Mouse (Mus musculus): ENCODE results near the gene Ier5. TPM values are rescaled to one million over a fixed set of nuclear protein-coding genes. Genes with fewer than 3 reads are reported as not detected.
A peak's percentile ranks its signal among the peaks of the same experiment; 100 is the strongest.

The Ier5 gene
- polyA plus RNA-seq, 1 experiment from 2014 or later: 6.1 TPM

DNA sequence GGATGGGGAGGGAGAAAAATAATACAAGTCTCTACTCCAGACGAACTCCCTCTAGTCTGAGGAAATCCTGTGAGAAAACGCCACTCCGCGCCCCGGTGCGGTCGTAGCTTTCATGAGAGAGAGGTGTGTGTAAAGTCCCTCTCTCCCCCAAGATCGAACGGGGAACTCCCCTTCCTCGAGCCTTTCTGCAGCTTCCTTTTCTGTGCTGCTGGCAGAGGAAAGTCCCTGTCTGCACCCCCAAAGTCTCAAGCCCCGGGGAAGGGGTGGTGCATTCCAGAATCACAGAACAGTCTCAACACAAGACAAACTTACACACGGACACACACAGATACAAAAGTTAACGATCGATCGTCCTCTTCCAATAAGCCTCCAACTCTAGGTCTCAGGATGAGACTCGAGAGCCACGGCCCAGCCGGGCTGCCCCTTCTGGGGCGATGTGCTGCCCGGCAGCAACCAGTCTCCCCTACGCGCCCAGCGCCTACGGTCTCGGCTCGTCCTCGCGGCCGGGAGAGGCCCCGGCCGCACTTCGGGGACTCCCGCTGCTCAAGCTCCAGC lies 1.4 kb downstream of the Ier5 start:
- WGBS (ENCODE audit: insufficient replicate concordance): 1% methylated on average over 33 of the region's 33 CpGs
- Histone ChIP-seq H3K27ac (peak overlapping the region; percentile 94), H3K4me3 (peak overlapping the region; percentile 98), H3K4me2 (peak overlapping the region; percentile 87), H3K9me3 (replicated peaks) (no peaks in the 10 kb centered on the region), H3K36me3 (no peaks in the 10 kb centered on the region), H3K4me1 (peaks cover 35% of the 10 kb centered on the region), H3K9ac (peak overlapping the region; percentile 100), H3K27me3 (replicated peaks) (0 out of 2 replicates have a peak, but pooled peaks cover 8% of the 10 kb centered on the region)
- ATAC-seq: peak; percentile 35

DNA sequence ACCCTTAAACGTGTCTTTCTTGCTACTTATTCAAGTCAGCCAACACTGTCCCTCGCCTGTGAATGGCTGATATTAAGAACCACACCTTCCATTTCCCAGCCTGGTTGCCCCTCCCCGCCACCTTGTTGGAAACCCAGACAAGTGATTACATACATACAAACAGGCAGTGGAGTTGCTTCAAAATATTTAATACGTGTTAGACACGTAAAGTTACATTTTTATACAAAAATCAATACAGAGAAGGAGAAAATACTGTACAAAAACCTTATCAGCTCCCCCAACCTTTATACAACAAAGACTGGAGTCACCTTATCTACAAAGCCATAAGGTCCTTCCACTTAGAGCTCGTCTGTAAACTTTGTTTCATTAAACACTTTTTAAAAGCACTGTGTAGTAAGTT lies 2.1 kb downstream of the Ier5 start:
- H3K9me3 ChIP-seq (replicated peaks): no peaks in the 10 kb centered on the region
- ATAC-seq: peak; percentile 62
- H3K4me1 ChIP-seq: peaks cover 41% of the 10 kb centered on the region
- H3K4me3 ChIP-seq: peak overlapping the region; percentile 98
- 10% methylated on average over 6 of the region's 6 CpGs for WGBS (ENCODE audit: insufficient replicate concordance)
- no peaks in the 10 kb centered on the region for H3K36me3 ChIP-seq
- H3K9ac ChIP-seq: peak overlapping the region; percentile 100
- peak overlapping the region; percentile 87 for H3K4me2 ChIP-seq
- H3K27me3 ChIP-seq (replicated peaks): 0 out of 2 replicates have a peak, but pooled peaks cover 4% of the 10 kb centered on the region
- H3K27ac ChIP-seq: peak overlapping the region; percentile 94

DNA sequence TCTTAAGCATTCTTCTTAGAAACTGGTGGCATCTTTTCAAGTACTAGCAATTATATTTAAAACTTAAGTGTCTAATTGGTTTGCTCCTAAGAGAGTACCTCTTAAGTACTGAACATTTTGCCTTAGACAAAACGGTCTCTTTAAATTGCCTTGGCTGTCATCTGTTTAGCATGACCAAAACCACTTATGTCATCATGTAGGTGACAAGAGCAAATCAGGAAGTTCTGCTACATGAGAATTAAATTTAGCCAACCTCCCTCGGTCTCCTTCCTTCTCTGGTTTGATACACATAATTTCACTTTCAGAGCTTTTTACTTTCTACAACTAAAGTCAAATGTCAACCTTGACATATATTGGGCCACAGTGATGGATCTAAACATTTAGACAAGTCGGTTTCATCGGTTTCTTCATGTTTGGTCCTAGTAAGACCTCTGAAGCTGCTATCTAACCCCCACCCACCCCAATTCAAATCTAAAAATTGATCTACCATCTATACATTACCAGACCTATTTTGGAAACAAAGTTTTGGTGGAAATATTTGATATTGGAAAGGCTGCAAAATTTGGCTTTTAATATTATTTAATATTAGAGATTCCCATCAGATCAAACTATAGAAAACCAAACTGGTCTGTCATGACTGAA lies 2.7 kb downstream of the Ier5 start:
- Histone ChIP-seq H3K27ac (peak overlapping the region; percentile 94), H3K36me3 (no peaks in the 10 kb centered on the region), H3K4me3 (peak overlapping the region; percentile 98), H3K27me3 (replicated peaks) (peaks cover 4% of the 10 kb centered on the region; the same call in 1 of the 2 replicates), H3K9me3 (replicated peaks) (no peaks in the 10 kb centered on the region), H3K9ac (peak overlapping the region; percentile 100), H3K4me1 (peaks cover 46% of the 10 kb centered on the region), H3K4me2 (peak overlapping the region; percentile 87)
- 46% methylated on average over 4 of the region's 4 CpGs for WGBS (ENCODE audit: insufficient replicate concordance)
- no peak for ATAC-seq

DNA sequence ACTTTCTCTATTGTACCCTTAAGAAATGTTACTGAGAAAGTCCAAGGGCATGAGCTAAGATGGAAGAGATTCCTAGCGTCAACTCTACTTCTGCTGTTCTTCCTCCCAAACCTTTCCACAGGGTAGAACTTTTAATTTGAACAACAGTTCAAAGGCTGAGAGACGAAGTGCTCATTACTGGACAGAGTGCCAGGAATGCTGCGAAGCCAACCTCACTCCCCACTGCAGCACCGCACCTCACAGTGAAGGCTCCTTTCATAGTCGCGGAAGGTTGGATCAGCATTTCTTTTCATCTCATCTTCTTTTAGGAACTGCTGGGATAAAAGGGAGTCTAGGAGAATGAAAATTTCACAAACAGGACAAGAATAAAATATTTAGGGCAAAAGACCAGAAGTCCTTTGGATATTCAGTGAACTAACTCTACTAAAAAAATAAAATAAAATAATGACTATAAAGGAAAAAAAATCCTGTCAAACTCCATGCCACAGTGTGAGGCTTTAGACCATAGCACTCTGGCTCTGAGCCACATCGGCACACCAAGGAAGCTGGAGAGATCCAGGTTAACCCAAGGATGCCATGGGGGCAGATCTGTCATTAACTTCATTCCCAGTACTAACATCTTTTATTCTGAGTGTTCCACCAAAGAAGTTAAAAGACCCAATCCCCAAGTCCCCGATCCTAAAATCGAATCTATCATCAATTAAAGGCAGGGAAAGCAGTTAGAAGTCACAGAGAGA lies 5.3 kb downstream of the Ier5 start:
- H3K9ac ChIP-seq: no peak overlapping the region
- no peak for ATAC-seq
- peaks cover 51% of the 10 kb centered on the region for H3K4me1 ChIP-seq
- H3K27me3 ChIP-seq (replicated peaks): peaks cover 8% of the 10 kb centered on the region; the same call in 1 of the 2 replicates
- H3K36me3 ChIP-seq: no peaks in the 10 kb centered on the region
- no peak overlapping the region for H3K27ac ChIP-seq
- H3K4me3 ChIP-seq: no peak overlapping the region
- H3K4me2 ChIP-seq: no peak overlapping the region
- WGBS (ENCODE audit: insufficient replicate concordance): 76% methylated on average over 9 of the region's 9 CpGs
- no peaks in the 10 kb centered on the region for H3K9me3 ChIP-seq (replicated peaks)

DNA sequence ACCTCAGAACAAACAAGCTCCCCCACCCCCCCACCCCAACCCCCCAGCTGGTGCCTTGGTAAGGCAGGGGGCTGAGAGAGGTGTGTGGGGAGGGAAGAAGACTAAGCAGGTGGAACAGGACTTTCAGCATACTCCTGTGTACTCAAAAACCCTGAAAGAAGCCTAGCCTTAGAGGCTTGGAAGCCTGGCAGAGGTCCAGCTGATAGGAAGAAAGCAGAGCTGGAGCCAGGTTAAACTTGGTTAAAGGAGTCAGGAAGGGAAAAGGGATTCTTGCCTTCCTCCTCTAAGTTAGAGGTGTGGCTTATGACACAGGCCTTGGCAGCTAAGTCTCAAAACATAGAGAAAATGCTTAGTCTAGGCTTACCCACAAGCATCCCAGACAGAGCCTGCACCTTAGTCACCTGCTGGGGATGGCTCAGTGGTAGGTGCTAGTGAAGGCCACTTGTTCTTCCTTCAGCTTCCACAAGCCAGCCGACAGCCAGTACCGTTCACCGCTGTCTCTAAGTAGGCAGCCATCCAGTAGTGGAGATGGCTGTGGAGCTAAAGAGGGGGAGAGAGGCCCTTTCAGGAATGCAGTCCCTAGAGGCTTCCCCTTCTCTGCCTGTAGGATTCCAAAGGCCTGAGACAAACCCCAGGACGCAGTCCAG lies 6.2 kb downstream of the Ier5 start:
- 60% methylated on average over 4 of the region's 4 CpGs for WGBS (ENCODE audit: insufficient replicate concordance)
- no peak overlapping the region for H3K9ac ChIP-seq
- peaks cover 58% of the 10 kb centered on the region for H3K4me1 ChIP-seq
- ATAC-seq: no peak
- no peak overlapping the region for H3K4me3 ChIP-seq
- peaks cover 8% of the 10 kb centered on the region; the same call in 1 of the 2 replicates for H3K27me3 ChIP-seq (replicated peaks)
- H3K36me3 ChIP-seq: no peaks in the 10 kb centered on the region
- H3K4me2 ChIP-seq: no peak overlapping the region
- no peaks in the 10 kb centered on the region for H3K9me3 ChIP-seq (replicated peaks)
- 0 out of 2 replicates have a peak overlapping the region, but pooled peaks have one; percentile 13 for H3K27ac ChIP-seq

DNA sequence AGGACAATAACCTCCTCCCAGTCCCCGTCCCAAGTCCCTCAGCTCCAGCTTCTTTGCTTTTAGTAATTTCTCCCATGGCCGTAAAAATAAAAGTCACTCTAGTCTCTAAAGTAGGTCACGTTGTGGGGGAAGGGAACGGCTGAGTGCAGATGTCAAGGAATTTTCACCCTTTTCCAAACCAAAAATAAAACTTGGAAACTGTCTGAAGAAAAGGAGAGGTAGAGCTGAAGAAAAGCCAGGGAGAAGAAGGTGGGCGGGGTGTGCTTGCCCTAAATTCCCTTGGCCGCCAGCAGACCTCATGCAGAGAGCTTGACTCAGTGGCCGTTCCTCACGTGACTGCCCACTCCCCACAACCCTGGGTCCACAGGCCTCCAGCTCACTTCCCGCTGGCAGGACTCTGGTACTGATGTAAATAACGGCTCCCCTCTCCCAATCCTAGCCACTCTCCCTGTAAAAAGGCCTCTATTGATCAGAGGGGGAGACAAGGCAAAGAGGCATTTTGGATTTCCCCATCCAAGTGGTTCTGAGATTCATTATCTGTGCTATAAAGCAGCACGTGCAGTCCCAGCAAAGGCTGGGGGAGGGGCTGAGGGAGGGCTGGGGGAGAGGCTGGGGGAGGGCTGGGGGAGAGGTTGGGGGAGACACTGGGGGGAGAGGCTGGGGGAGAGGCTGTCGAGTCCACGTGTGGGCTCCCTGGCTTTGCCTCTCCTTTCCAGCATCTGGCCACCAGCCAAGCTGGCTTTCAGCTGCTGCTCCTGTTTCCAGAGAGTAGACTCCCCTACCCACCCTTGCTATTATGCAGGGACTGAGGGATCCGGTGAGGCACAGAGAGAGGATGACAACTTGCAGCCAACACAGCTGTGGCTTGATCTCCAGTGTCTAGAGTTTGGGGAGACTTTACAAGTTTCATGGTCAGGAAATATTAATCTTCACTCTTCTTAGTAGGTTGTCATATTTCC lies 7.3 kb downstream of the Ier5 start:
- H3K36me3 ChIP-seq: no peaks in the 10 kb centered on the region
- 47% methylated on average over 12 of the region's 14 CpGs for WGBS (ENCODE audit: insufficient replicate concordance)
- H3K27me3 ChIP-seq (replicated peaks): peaks cover 8% of the 10 kb centered on the region
- no peaks in the 10 kb centered on the region for H3K9me3 ChIP-seq (replicated peaks)
- no peak overlapping the region for H3K4me2 ChIP-seq
- no peak overlapping the region for H3K27ac ChIP-seq
- ATAC-seq: no peak
- no peak overlapping the region for H3K9ac ChIP-seq
- peaks cover 56% of the 10 kb centered on the region for H3K4me1 ChIP-seq
- no peak overlapping the region for H3K4me3 ChIP-seq

DNA sequence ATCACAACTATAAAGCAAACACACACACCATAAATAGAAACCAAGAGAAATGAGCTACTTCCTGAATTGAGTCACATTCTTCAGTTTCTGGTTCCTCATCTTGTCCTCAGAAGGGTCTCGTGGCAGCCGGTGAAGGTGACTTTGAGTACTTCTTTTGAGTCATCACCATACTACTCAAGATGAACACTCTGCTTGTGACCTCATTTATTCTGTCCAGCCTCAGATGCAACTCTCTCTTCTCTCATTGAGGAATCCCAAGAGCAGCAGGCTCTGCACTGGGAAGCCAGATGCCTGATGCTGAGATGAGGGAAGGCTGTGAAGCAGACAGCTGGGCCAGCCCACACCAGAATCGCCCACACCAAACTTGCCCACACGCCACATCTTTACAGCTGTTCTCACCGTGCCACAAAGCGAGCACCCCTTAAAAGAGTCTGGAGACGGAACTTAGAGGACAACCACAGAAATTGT lies 8.0 kb downstream of the Ier5 start:
- 52% methylated on average over 7 of the region's 7 CpGs for WGBS (ENCODE audit: insufficient replicate concordance)
- Histone ChIP-seq H3K9me3 (replicated peaks) (no peaks in the 10 kb centered on the region), H3K4me1 (peaks cover 56% of the 10 kb centered on the region), H3K4me2 (no peak overlapping the region), H3K9ac (no peak overlapping the region), H3K4me3 (no peak overlapping the region), H3K36me3 (no peaks in the 10 kb centered on the region), H3K27me3 (replicated peaks) (peaks cover 8% of the 10 kb centered on the region), H3K27ac (no peak overlapping the region)
- ATAC-seq: no peak

DNA sequence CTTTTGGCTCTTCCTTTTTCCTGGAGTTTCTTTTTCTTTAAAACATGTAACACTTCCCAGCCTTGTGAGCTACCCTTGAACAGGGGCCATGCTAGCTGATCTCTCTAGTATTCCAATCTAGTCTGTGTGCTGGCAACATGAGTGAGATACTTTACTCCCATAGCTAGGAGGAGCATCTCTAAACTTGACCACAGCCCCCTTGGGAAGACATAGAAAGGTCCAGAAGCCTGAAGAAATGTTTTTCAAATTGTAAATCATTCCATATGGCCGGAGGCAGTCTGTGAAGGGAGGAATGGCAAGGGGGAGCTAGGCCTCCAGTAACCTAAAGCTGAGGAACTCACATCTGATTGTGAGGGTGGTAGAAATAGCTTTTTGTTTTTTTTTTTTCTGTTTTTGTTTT lies 8.7 kb downstream of the Ier5 start:
- 42% methylated on average over 1 of the region's 1 CpGs for WGBS (ENCODE audit: insufficient replicate concordance)
- H3K27me3 ChIP-seq (replicated peaks): peaks cover 14% of the 10 kb centered on the region
- H3K4me2 ChIP-seq: no peak overlapping the region
- ATAC-seq: no peak
- H3K4me3 ChIP-seq: no peak overlapping the region
- no peaks in the 10 kb centered on the region for H3K9me3 ChIP-seq (replicated peaks)
- no peak overlapping the region for H3K9ac ChIP-seq
- H3K36me3 ChIP-seq: no peaks in the 10 kb centered on the region
- peaks cover 56% of the 10 kb centered on the region for H3K4me1 ChIP-seq
- H3K27ac ChIP-seq: no peak overlapping the region

DNA sequence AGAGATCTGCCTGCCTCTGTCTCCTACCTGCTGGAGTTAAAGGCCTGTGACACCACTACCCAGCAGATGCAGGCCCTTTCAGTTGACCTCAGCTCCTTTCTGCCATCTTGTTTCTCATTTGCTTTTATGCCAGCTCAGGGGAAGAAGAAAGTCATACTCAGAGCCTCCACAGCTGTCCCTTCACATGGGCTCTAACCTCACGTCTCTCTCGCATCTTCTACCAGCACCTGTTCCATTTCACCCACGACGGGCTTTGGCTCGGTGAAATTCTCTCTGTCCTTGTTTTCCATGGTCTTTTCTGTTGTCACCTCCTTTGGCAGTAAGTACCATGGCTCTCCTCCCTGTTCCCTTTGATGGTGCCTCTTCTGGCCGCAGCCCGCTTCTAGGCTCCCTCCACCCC lies 9.1 kb downstream of the Ier5 start:
- Histone ChIP-seq H3K36me3 (no peaks in the 10 kb centered on the region), H3K9me3 (replicated peaks) (no peaks in the 10 kb centered on the region), H3K27me3 (replicated peaks) (peaks cover 17% of the 10 kb centered on the region), H3K9ac (no peak overlapping the region), H3K27ac (no peak overlapping the region), H3K4me1 (peaks cover 56% of the 10 kb centered on the region), H3K4me3 (no peak overlapping the region), H3K4me2 (no peak overlapping the region)
- no peak for ATAC-seq
- WGBS (ENCODE audit: insufficient replicate concordance): 81% methylated on average over 7 of the region's 7 CpGs

DNA sequence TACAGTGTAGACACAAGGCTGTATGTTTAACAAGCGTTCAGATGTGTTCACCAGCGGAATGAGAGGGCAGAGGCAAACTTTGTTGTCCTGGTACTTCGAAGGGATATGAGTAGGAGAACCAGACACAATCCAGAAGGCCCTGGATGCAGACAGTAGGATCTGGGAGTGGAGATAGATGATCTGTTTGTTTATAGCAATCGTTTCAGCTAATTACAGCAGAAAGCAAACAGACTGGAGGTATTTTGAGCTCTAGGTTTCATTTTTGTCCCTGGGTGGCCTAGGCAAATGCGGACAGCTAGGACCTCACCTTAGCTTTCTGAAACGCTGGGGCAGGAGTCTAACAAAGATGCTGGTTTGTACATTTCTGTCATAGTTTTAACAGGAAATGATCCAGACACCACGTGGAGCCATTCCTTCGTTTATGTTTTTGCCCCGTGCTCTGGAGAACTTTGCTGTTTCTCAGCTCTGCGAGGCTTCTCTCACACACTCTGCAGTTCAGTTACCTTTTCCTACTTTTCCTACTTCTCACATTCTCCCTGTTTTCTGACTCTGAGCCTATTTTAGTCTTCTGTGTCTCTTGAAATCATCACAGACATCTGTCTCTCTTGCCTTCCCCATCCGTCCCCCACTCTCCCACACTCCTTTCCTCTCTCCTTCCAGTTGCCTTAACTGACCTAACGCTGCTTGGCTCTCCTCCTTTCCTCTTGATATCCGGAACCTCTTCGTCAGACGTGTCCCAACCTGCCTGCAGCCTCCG lies 10.4 kb downstream of the Ier5 start:
- peaks cover 66% of the 10 kb centered on the region for H3K4me1 ChIP-seq
- no peak overlapping the region for H3K9ac ChIP-seq
- 56% methylated on average over 16 of the region's 16 CpGs for WGBS (ENCODE audit: insufficient replicate concordance)
- no peaks in the 10 kb centered on the region for H3K9me3 ChIP-seq (replicated peaks)
- H3K4me2 ChIP-seq: no peak overlapping the region
- no peak for ATAC-seq
- no peaks in the 10 kb centered on the region for H3K36me3 ChIP-seq
- peaks cover 27% of the 10 kb centered on the region for H3K27me3 ChIP-seq (replicated peaks)
- no peak overlapping the region for H3K4me3 ChIP-seq
- 0 out of 2 replicates have a peak overlapping the region, but pooled peaks have one; percentile 38 for H3K27ac ChIP-seq

All from liver, embryonic 12.5 days (tissue).